Mouse (Mus musculus): ENCODE results near the gene Sis. TPM values are rescaled to one million over a fixed set of nuclear protein-coding genes. Genes with fewer than 3 reads are reported as not detected.

Gene Sis
- total RNA-seq (2015): not detected in 2 replicates
- total RNA-seq (2017): not detected in 2 replicates

DNA sequence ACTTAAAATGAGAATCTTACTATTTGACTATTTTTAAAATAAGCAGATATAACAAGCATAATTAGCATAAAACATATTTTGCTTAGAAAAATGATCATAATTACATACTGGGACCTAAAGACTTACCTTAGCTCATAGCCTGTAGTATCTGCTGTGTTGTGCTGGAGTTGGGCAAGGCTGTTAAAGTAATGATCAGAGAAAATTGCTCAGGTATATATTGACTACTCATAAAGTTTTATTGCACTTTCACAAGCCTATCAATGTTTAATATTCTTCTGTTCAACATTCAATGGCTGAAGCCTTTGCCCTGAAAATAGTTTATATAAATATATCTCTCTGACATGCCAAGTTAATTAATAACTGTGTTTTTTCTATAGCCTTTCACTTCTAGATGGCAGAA lies at the start of gene Sis:
Gene Sis (minus strand): TSS at position 189 of the 400 bp plus-strand sequence.
- ATAC-seq (ENCODE audit: poor library complexity, severe bottlenecking): no peak

GRCm38 (mm10) chr3:73006045-73006444 lies 38.4 kb upstream of the Sis start:
- no peak for ATAC-seq (ENCODE audit: poor library complexity, severe bottlenecking)

GRCm38 (mm10) chr3:73002933-73003696 lies 35.5 kb upstream of the Sis start:
- no peak for ATAC-seq (ENCODE audit: poor library complexity, severe bottlenecking)

- ATAC-seq (ENCODE audit: poor library complexity, severe bottlenecking): no peak
Measured at GRCm38 (mm10) chr3:72997517-72997916, 29.9 kb upstream of the Sis start.

DNA sequence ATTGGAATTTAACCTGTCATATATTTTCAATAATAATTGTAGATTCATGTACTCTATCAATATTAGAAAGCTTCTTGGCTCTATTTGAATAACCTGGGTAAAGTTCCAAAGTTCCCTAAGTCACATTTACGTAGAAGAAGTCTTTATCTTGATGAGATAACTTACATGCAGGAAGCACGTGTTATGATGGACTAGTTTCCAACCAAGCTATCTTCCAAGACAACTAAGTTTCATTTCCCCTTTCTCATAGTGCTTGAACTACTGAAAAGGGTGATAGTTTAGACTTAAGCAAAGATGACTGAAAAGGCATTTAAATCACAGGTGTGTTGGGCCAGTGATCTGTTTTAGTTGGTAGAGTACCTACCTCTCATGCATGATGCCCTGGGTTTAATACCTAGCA lies 23.3 kb upstream of the Sis start:
- no peak for ATAC-seq (ENCODE audit: poor library complexity, severe bottlenecking)

DNA sequence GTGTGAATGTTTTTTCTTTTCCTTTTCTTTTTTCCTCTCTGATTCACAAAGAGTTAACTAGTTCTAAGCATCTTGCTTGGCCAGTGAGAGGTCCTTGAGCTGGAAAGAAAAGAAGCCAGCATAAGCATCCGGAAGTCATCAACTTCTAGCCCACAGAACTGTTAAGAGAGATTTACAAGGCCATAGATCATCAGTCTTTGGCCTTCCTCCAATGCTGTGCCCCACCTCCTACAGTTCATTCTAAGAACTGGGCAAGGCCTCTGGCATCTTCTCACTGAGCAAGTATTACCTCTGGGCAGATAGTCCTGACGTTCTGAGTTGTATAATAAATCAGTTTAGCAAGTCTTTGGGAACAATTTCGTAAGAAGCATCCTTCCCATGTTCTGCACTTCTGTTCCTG lies 8.9 kb upstream of the Sis start:
- ATAC-seq (ENCODE audit: poor library complexity, severe bottlenecking): no peak

DNA sequence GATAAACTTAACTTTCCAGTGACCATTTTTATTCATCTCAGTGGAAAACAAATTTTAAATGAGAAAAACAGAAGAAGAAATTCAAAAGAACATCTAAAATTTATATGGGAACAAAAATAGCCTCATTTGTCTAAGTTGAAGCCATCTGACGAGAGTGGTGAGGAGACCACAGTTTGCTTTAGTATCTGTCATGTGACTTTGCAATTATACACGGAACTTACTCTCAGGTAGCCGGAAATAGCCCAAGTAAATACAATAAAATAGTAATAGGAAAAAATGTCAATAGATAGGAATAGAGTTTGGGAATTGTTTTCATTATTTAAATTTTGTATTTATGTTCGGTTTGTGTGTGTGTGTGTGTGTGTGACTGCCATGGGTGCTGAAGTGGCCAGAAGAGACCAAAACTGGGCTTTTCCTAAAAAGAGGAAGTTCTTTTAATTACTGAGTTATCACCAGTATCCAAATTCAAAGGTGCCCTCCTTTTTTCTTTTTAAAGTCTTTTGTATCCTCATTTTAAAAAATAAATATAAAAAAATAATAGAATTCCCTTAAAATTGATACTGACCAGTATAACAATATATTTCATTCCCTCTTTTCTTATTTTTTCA lies 48.6 kb downstream of the Sis start:
- ATAC-seq (ENCODE audit: poor library complexity, severe bottlenecking): no peak

DNA sequence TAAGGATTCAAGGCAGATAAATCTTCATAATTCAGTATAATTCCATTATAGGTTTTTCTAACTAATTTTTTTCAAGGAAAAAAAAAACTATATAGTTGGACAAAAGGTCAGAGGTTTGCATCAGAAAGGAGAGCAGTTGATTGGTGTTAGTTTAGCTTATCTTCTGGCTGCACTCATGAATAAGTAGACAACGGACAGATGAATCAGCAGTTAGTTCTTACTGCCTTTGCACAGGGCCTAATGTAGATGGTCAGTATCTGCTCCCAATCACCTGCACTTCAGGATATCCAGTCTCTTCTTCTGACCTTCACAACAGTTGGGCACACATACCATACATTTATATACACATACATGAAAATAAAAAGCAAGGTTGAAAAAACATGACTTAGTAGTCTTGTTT lies 85.2 kb downstream of the Sis start:
- ATAC-seq (ENCODE audit: poor library complexity, severe bottlenecking): no peak

DNA sequence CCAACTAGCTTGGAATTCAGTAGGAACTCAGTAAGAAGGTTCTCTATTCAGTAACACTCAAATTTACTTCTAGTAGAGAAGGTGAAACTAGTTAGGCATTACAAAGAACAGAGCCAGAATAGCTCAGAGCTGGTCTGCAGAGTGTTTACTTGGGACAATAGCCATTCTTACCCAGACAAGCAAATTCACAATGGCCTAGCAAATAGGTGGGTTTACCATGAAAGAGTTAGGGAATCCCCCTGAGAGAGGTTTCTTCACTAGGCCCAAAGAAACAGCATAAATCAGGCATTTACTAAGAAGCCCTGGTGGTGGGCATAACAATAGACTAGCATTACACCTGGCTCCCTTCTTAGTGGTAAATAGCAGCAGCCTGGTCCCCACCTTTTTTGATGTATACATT lies 99.5 kb downstream of the Sis start:
- ATAC-seq (ENCODE audit: poor library complexity, severe bottlenecking): no peak

- ATAC-seq (ENCODE audit: poor library complexity, severe bottlenecking): no peak
Measured at GRCm38 (mm10) chr3:72858738-72859137, 108.9 kb downstream of the Sis start.

GRCm38 (mm10) chr3:72855405-72855804 lies 112.3 kb downstream of the Sis start:
- no peak for ATAC-seq (ENCODE audit: poor library complexity, severe bottlenecking)

- no peak for ATAC-seq (ENCODE audit: poor library complexity, severe bottlenecking)
Measured at GRCm38 (mm10) chr3:72840641-72841040, 127.0 kb downstream of the Sis start.

Other genes with a start within 250 kb of the Sis start
- gene Slitrk3, start 89.9 kb upstream of the Sis start, total RNA-seq (2015): not detected in 2 replicates
- gene Slitrk3, start 89.9 kb upstream of the Sis start, total RNA-seq (2017): not detected in 2 replicates

All from megakaryocyte, adult 5-6 weeks (primary cell).